Mouse (Mus musculus): ENCODE measurements at regions not wholly inside any gene's neighbourhood (a gene's known extent, or its start where the extent isn't known, plus 50 kb on each side); places are given as distances from the start of the nearest gene placed in this dataset.
"Not testable (repeated sequence)": the region's sequence is repeated elsewhere in the genome, so short reads cannot be mapped to it uniquely, and the experiment has no call there.

GRCm38 (mm10) chr3:21673466-21673865 lies 403.0 kb upstream of the Tbl1xr1 start:
- intact Hi-C loops (cut with DNase I; ENCODE audit: low total_unique reads), result no loop called here
- no peak for DNase-seq

GRCm38 (mm10) chr3:21678265-21678664 lies 398.2 kb upstream of the Tbl1xr1 start:
- intact Hi-C loops (cut with DNase I; ENCODE audit: low total_unique reads), result no loop called here
- no peak for DNase-seq

- intact Hi-C loops (cut with DNase I; ENCODE audit: low total_unique reads), result no loop called here
- no peak for DNase-seq
Measured at GRCm38 (mm10) chr3:21678734-21679133, 397.7 kb upstream of the Tbl1xr1 start.

GRCm38 (mm10) chr3:21697980-21698672 lies 378.3 kb upstream of the Tbl1xr1 start:
- DNase-seq; intact Hi-C loops (cut with DNase I; ENCODE audit: low total_unique reads): not testable (repeated sequence)

- intact Hi-C loops (cut with DNase I; ENCODE audit: low total_unique reads), result no loop called here
- no peak for DNase-seq
Measured at GRCm38 (mm10) chr3:21699526-21699925, 376.9 kb upstream of the Tbl1xr1 start.

DNA sequence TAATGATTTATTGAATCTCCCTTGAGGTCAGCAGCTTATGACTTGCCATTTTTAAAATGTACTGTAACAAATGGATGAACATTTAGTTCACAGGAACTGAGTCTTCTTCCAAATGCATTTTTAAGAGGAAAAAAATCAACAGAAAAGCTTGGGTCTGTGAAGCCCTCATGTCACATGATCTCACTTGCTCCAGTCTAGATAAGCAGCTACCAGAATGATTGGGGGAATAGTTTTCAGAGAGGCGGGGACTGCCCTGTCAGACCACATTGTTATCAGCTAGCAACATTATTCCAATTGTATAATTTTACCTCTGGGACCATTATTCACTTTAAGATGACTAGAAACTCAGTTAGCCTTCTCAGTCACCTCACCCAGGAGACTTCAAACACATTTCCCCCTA lies 376.1 kb upstream of the Tbl1xr1 start:
- DNase-seq, result no peak
- intact Hi-C loops (cut with DNase I; ENCODE audit: low total_unique reads), result no loop called here

DNA sequence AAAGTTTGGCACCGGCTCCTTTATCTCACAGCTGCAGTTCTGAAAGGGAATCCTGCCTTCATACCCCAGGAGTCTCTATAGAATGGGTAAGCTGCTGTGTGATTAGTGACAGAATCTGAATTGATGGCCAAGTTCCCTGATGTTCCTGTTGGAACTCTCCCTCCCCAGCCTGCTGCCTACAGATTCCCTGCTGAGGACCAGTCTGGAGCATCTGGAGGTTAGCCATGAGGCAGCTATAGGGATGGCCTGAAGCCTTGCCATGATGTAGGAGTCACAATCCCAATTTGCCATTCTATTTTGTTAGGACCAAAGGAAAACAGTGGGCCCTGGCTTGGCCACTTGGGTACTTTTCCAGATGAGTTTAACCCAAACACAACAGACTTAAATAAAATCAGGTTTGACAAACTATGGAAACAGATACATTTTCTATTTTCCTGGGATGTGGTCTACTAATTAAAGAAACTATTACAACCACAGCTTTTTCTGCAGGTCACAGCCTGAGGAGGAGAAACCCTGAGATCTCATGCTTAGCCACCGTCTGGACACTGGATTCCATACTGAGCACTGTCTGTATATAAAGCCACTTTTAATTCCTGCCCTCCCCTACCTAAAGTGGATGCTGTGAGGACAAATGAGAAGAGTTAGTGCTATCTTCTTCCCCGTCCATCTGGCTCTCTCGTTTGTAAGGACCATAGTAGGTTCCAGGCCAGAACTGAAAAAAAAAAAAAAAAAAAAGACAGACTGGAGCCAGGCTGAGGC lies 349.5 kb upstream of the Tbl1xr1 start:
- no peak for DNase-seq

GRCm38 (mm10) chr3:21728019-21728418 lies 348.4 kb upstream of the Tbl1xr1 start:
- DNase-seq, result no peak
- intact Hi-C loops (cut with DNase I; ENCODE audit: low total_unique reads), result no loop called here

More for the DNA sequence above, 349.5 kb upstream of the Tbl1xr1 start:
- intact Hi-C loops (cut with DNase I; ENCODE audit: low total_unique reads), result no loop called here

DNA sequence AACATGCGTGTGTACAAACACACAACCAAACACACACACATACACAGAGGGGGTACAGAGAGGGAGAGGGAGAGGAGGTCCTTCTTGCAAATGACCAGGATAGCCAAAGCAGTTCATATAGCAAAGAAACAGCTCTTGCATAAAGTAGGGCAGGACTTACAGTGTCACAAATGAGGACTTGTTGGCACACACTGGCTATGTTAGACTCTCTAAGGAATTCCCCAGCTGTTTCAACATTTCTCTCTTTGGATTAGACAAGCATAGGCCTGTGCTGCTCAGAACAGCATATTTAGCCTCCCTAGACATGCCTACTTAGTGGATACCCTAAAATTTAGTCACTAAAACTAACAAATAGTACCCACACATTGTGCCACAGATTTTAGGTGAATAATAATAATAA lies 347.1 kb upstream of the Tbl1xr1 start:
- intact Hi-C loops (cut with DNase I; ENCODE audit: low total_unique reads), result no loop called here
- DNase-seq, result no peak

DNA sequence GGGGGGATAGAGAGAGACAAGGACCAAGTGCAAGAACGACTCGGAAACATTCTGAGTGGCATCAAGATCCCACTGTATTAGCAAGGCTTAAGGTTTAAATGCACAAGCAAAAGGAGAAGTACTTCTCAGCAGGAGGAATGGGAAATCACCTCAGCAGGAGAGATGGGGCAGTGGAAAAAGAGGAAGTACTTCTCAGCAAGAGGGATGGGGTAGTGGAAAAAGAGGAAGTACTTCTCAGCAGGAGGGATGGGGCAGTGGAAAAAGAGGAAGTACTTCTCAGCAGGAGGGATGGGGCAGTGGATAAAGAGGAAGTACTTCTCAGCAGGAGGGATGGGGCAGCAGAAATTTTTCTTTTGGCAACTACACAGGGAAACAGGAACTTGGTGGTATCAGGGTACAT lies 340.8 kb upstream of the Tbl1xr1 start:
- intact Hi-C loops (cut with DNase I; ENCODE audit: low total_unique reads); DNase-seq: not testable (repeated sequence)

DNA sequence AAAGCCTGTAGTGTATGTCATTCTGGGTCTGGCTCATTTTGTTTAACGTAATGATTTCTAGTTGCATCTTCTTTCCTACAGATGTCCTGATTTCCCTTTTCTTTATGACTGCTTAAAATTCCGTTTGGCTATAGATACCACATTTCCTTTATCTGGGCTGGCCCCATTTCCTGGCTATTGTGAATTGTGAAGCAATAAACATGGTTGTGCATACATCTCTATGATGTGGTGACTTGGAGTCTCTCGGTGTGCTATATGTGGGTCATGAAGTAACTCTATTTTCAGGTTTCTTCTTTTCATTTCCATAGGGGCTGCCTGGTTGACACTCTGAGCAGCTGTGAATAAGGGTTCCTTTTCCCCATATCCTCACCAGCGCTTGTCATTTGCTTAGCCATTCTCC lies 336.7 kb upstream of the Tbl1xr1 start:
- intact Hi-C loops (cut with DNase I; ENCODE audit: low total_unique reads), result no loop called here
- DNase-seq, result no peak

DNA sequence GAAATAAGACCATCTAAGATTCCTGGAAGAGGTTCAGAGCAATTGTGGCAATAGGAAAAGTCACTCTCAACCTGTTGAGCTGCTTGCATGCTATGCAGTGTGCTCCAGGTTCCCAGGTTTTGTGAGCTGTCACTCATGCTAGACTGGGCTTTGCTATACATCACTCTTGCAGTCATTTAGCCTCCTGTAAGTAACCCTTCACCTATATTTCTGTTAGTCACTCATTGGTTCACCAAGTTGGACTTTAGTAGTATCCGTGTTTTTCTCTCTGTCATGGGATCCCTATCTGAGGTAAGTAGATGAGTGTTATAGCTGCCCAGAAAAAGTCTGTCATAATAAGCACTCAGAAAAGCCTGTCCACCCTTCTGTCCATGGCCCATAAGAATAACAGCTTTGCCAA lies 332.3 kb upstream of the Tbl1xr1 start:
- DNase-seq, result no peak
- intact Hi-C loops (cut with DNase I; ENCODE audit: low total_unique reads), result no loop called here

DNA sequence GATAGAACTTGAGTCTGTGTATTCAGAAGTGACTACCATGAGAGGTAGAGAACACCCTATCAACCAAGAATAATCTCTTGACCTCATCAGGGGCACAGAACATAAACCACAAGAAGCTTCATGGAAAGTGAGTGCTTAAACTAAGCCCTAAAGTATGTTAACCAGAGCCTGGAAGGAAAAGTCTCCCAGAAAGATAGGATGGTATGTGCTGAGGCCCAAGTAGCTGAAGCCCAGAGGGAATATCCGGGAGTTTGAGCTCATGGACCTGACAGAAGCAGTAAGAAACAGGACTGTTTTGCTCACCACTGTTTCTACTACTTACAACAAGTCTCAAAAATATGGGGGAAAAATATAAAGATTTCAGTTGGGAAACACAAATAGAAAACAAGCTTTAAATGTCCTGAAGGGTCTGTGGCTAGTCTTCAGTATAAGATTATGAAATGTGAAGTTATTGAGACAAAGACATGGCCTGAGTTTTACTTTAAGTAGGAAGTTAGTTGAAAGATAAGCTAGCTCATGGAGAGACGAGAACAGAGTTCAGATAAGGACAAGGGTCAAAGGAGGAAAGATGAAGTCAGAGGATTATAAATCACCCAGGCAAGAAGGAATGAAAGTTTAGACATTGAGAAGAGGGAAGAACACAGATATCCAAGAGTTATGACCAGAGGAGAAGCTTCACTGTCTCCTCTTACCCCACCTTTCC lies 315.8 kb upstream of the Tbl1xr1 start:
- DNase-seq, result no peak
- intact Hi-C loops (cut with DNase I; ENCODE audit: low total_unique reads), result no loop called here

- intact Hi-C loops (cut with DNase I; ENCODE audit: low total_unique reads), result no loop called here
Measured at GRCm38 (mm10) chr3:21761219-21761600, 315.2 kb upstream of the Tbl1xr1 start.

GRCm38 (mm10) chr3:21761909-21762308 lies 314.5 kb upstream of the Tbl1xr1 start:
- DNase-seq, result no peak
- intact Hi-C loops (cut with DNase I; ENCODE audit: low total_unique reads), result no loop called here

More at GRCm38 (mm10) chr3:21761219-21761600, 315.2 kb upstream of the Tbl1xr1 start:
- DNase-seq, result no peak

DNA sequence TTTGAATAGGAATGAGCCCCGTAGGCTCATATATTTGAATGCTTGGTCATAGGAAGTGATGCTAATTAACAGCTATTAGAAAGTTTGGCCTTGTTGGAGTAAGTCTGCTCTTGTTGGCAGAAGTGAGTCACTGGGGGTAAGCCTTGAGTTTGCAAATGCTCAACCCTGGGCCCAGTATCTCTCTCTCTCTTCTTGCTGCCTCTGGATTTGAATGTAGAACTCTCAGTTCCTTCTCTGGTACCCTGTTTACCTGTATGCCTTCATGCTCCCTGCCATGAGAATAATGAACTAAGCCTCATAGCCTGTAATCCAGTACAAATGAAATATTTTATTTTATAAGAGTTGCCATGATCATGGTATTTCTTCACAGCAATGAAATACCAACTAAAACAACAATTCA lies 308.4 kb upstream of the Tbl1xr1 start:
- no peak for DNase-seq
- intact Hi-C loops (cut with DNase I; ENCODE audit: low total_unique reads), result no loop called here

DNA sequence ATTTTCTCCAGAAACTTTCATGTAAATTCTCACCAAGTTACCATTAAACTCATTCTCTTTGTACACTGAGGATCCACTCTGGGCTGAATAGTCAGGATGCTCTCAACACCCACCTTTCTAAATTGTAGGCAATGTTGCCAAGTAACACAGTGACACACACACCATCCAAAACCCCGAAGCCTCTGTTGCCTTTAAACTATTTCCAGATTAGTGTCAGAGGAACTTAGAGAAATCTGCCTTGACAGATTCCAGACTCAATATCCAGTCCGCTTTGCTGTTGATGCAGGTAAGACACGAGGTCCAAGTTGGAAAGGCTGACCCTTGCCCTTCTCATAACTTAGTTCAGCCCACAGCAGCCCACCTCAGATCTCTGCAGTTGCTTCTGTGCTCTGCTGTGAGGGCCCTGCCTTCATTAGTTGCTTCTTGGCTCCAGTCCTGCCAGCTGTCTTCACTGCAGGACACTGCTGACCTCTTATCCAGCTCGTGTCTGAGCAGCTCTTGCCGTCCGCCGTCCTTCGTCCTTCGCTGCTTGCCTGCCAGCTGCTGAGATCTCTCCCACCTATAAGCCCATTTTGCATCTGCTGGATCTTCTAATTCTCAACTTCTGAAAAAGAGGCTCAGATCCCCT lies 306.4 kb upstream of the Tbl1xr1 start:
- peak; percentile 52 for DNase-seq
- intact Hi-C loops (cut with DNase I; ENCODE audit: low total_unique reads), result no loop called here

GRCm38 (mm10) chr3:21771752-21772298 lies 304.6 kb upstream of the Tbl1xr1 start:
- DNase-seq, result peak; percentile 21
- intact Hi-C loops (cut with DNase I; ENCODE audit: low total_unique reads), result no loop called here

- intact Hi-C loops (cut with DNase I; ENCODE audit: low total_unique reads), result no loop called here
- no peak for DNase-seq
Measured at GRCm38 (mm10) chr3:21774172-21774842, 302.1 kb upstream of the Tbl1xr1 start.

All from gastrocnemius, postnatal 14 days (tissue).